In the genomic region with DNA sequence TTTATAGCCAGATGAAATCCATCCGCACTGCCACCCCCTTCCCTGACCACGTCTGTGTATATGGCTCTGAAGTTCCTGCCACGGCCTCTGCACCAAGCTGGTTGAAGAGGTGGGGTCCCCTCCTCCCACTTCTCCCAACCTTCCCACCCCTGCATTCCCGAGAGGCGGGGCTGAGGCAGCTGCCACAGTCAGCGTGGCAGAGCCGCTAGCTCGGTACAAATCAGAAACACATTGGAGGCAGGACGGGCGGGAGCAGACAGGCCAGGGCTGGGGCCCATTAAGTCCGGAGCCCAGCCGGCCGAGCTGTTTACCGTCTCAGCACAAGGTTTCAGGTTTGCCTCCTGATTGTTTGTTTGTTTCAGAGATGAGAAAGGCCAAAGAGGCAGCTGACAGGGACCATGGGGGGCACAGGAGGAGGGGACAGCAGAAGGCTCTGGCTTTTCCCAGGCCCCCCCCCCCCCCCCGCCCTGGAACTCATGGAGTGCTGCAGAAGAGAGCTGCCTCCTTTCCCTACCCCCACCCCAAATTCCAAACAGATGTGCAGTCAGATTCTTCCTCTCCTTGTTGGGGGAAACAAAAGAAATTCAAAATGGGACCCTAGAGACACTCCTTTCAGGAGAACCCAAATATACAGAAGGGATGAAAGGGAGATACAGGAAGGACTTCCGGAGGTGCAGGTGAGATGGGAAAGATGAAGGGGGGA, we compare ENCODE assay signal across 9 mouse cellular contexts. TPM values are rescaled to one million over a fixed set of nuclear protein-coding genes. Genes with fewer than 3 reads are reported as not detected.
DNase-seq lines count a peak whose midpoint lies in the region; ATAC-seq and TF ChIP-seq lines count a peak whose summit lies in the region.
"Had no signal": no experiment of that assay in that cellular context is flagged by ENCODE, and none has a peak within 500 bp of the region (broad histone marks: within the 10 kb centered on the region; RNA-seq: fewer than 3 reads in every experiment).

No protein-coding gene starts in this region.

- no peaks in the 10 kb centered on the region for H3K4me1 ChIP-seq in forebrain, postnatal 0 days (ENCODE audit: insufficient read depth)

- peak; percentile 43 for DNase-seq in gastrocnemius, adult 2 months
- DNase-seq in gastrocnemius, adult 8-10 months (ENCODE audit: low spot score in 2 of 2) = no peak
- DNase-seq in ES-CJ7 (ENCODE audit: low read depth, low spot score) = peak; percentile 28
- no peak for DNase-seq in forebrain, postnatal 0 days
- DNase-seq in lung, postnatal 4 days = peak; percentile 16 to 63
- no peak for DNase-seq in adrenal gland, postnatal 36 days
- DNase-seq in left cerebral cortex, adult 9 months (ENCODE audit: low spot score in 2 of 2) = no peak
- no peak for DNase-seq in thymus, postnatal 10 days (ENCODE audit: low spot score in 2 of 2)
- DNase-seq: right cerebral cortex, postnatal 4 days had no signal

- intact Hi-C loops in gastrocnemius, adult 2 months (cut with DNase I) = no loop called here

- H3K9ac ChIP-seq in forebrain, postnatal 0 days = no peak overlapping the region

- H3K36me3 ChIP-seq in forebrain, postnatal 0 days (ENCODE audit: insufficient read depth) = no peaks in the 10 kb centered on the region

- 32% methylated on average over 15 of the region's 16 CpGs for WGBS in forebrain, postnatal 0 days

- TF ChIP-seq CTCF in gastrocnemius, adult 2 months (IDR thresholded peaks at IDR 0.05) = no peak
- no peak for TF ChIP-seq CTCF in forebrain, postnatal 0 days (IDR thresholded peaks at IDR 0.05; ENCODE audit: low read depth)

- H3K27ac ChIP-seq in gastrocnemius, adult 2 months = peak overlapping the region; percentile 53
- H3K27ac ChIP-seq in forebrain, postnatal 0 days (ENCODE audit: low read depth, low read length) = no peak overlapping the region

- peak overlapping the region; percentile 23 for H3K4me2 ChIP-seq in forebrain, postnatal 0 days (ENCODE audit: low read depth)

- no peaks in the 10 kb centered on the region for H3K27me3 ChIP-seq in forebrain, postnatal 0 days (ENCODE audit: insufficient read depth, low read length)

- H3K4me3 ChIP-seq in gastrocnemius, adult 2 months = peak overlapping the region; percentile 48
- no peak overlapping the region for H3K4me3 ChIP-seq in forebrain, postnatal 0 days (ENCODE audit: low read depth, low read length)

- H3K9me3 ChIP-seq in forebrain, postnatal 0 days (ENCODE audit: low read length) = no peaks in the 10 kb centered on the region

- ATAC-seq in forebrain, postnatal 0 days = no peak

RNA-seq across cellular contexts. Expression of a gene that starts 22.1 kb away (rescaled TPM):
- 10 to 100 TPM; 12.9 to 16.7 TPM for total RNA-seq in gastrocnemius, adult 2 months (2021)
- total RNA-seq in gastrocnemius, adult 8-10 months (2022) = 10 to 100 TPM; 10.5 to 14.9 (median 13.6) TPM
- 270 and 285 TPM in 2 replicates for total RNA-seq in forebrain, postnatal 0 days (2014; rRNA removed)
- polyA plus RNA-seq in forebrain, postnatal 0 days (2015; fragmentation: Nextera tagmentation; extraction: Ambion mirVana) = 378 and 395 TPM in 2 replicates
- total RNA-seq in adrenal gland, postnatal 36 days (2021) = 100 to 1,000 TPM; 116 to 170 TPM

Comparison
In these comparisons a context has a peak if more than half of its experiments do, and no peak if none do; other contexts are left out.
1. DNase-seq: peak in gastrocnemius, adult 2 months (single experiment), ES-CJ7 (single experiment) and lung, postnatal 4 days (2 of 2); none in gastrocnemius, adult 8-10 months (0 of 2), forebrain, postnatal 0 days (single experiment), adrenal gland, postnatal 36 days (0 of 2), left cerebral cortex, adult 9 months (0 of 2) and thymus, postnatal 10 days (0 of 2).
2. RNA of a gene that starts 22.1 kb away (total RNA-seq): 270 to 285 TPM in forebrain, postnatal 0 days and 116 to 170 TPM in adrenal gland, postnatal 36 days; 12.9 to 16.7 TPM in gastrocnemius, adult 2 months and 10.5 to 14.9 TPM in gastrocnemius, adult 8-10 months; every median in the first group is over 4 times any median in the second.